Mouse (Mus musculus): ENCODE data around the gene Dhrs3. TPM values are rescaled to one million over a fixed set of nuclear protein-coding genes. Genes with fewer than 3 reads are reported as not detected.

Gene Dhrs3
- polyA plus RNA-seq, 1 experiment from 2014 or later, result 123 TPM

Other genes starting within 250 kb of the Dhrs3 start
- gene Gm436, start 206.5 kb upstream of the Dhrs3 start, polyA plus RNA-seq (2014; fragmentation: Nextera tagmentation; extraction: Ambion mirVana), result not detected in 2 replicates
- not detected in 2 replicates for gene Gm13178, start 171.4 kb upstream of the Dhrs3 start, polyA plus RNA-seq (2014; fragmentation: Nextera tagmentation; extraction: Ambion mirVana)
- not detected in 2 replicates for gene Gm438, start 106.2 kb upstream of the Dhrs3 start, polyA plus RNA-seq (2014; fragmentation: Nextera tagmentation; extraction: Ambion mirVana)

Measured in intestine, embryonic 14.5 days (tissue).